Mouse (Mus musculus) liver, postnatal 0 days (tissue): ENCODE measurements around the gene Edn1. TPM values are rescaled to one million over a fixed set of nuclear protein-coding genes. Genes with fewer than 3 reads are reported as not detected.

Experiments
- ATAC-seq: fragments of 200-750 bp; cut with Nextera tagmentation; 2 replicates; pipeline ENCODE4 v1.8.0; 2017; ENCODE audit warnings: mild to moderate bottlenecking, moderate library complexity
- DNase-seq: peaks from one replicate; pipeline ENCODE4 v3.0.0-alpha.2; 2016
- H3K27ac ChIP-seq: fragments of 300-500 bp; sonication (generic); 2 replicates; pipeline ENCODE4 v1.5.1; 2014; ENCODE audit warnings: antibody characterized with exemption, moderate library complexity, mild to moderate bottlenecking, low read depth
- H3K27me3 ChIP-seq: fragments of 300-500 bp; sonication (generic); 2 replicates; pipeline ENCODE4 v1.6.1; 2014; ENCODE audit warnings: low read length, control low read depth, mixed read lengths; ENCODE audit not compliant: insufficient read depth
- H3K36me3 ChIP-seq: fragments of 300-500 bp; sonication (generic); replicated peaks from 2 replicates; pipeline ENCODE4 v1.6.1; 2014; ENCODE audit warnings: mild to moderate bottlenecking, control low read depth, low read length, moderate library complexity, mixed read lengths; ENCODE audit not compliant: insufficient read depth
- H3K4me1 ChIP-seq: fragments of 300-500 bp; sonication (generic); 2 replicates; pipeline ENCODE4 v1.6.1; 2014; ENCODE audit warnings: antibody characterized with exemption, mild to moderate bottlenecking, control low read depth; ENCODE audit not compliant: insufficient read depth
- H3K4me2 ChIP-seq: fragments of 300-500 bp; sonication (generic); 2 replicates; pipeline ENCODE4 v1.6.1; 2014; ENCODE audit warnings: low read depth, mild to moderate bottlenecking, low read length, moderate library complexity, mixed read lengths
- H3K4me3 ChIP-seq: fragments of 300-500 bp; sonication (generic); 2 replicates; pipeline ENCODE4 v1.5.1; 2014; ENCODE audit warnings: low read depth, low read length
- H3K9ac ChIP-seq: fragments of 300-500 bp; sonication (generic); replicated peaks from 2 replicates; pipeline ENCODE4 v1.6.1; 2014; ENCODE audit warnings: mild to moderate bottlenecking, moderate library complexity
- H3K9me3 ChIP-seq: fragments of 300-500 bp; sonication (generic); 2 replicates; pipeline ENCODE4 v1.6.1; 2016; ENCODE audit warnings: mild to moderate bottlenecking, control low read depth, low read length, mixed read lengths
- CTCF ChIP-seq: sonication (generic); IDR thresholded peaks from 2 replicates; pipeline ENCODE4 v1.5.1; 2016; ENCODE audit warnings: antibody characterized with exemption, low read depth
- EP300 ChIP-seq: IDR thresholded peaks from 2 replicates; pipeline ENCODE4 v1.6.1; 2016; ENCODE audit warnings: antibody characterized with exemption, low read depth, mild to moderate bottlenecking
- WGBS: fragments of 180-500 bp; shearing (Covaris S2); extraction: QIAGEN DNeasy Blood & Tissue Kit; methylation state at CpG from one replicate; pipeline ENCODE4 v1.1.7; 2014; ENCODE audit not compliant: insufficient replicate concordance; 5-methylcytosine and 5-hydroxymethylcytosine counted together
- polyA plus RNA-seq: library from polyadenylated mRNA; unstranded; fragments of >200 nt; fragmentation: Nextera tagmentation; extraction: Ambion mirVana; gene quantifications from 2 replicates; pipeline ENCODE4 v1.2.1, GENCODE M21; 2015

Gene Edn1
- polyA plus RNA-seq = 0.50 and 0.66 TPM in 2 replicates

- DNase-seq (peak; percentile 49), ATAC-seq (peak; percentile 25; the same call in 1 of the 2 replicates)
- Histone ChIP-seq H3K9me3 (no peaks in the 10 kb centered on the region), H3K36me3 (no peaks in the 10 kb centered on the region), H3K4me3 (peak within 1 kb of the TSS; percentile 33), H3K4me1 (peaks cover 10% of the 10 kb centered on the region), H3K27ac (no peak within 1 kb of the TSS), H3K9ac (peak within 1 kb of the TSS; percentile 8; the same call in 1 of the 2 replicates), H3K27me3 (peaks cover 25% of the 10 kb centered on the region), H3K4me2 (peak within 1 kb of the TSS; percentile 73)
- WGBS = under 1% methylated on average over 26 of the region's 26 CpGs
- no peak for TF ChIP-seq CTCF
- TF ChIP-seq EP300 = 0 out of 2 replicates have a peak, but pooled peaks have one; percentile 21
Observed at GRCm38 (mm10) chr13:42301161-42301721, at the start of gene Edn1. Gene Edn1 (plus strand): TSS chr13:42301476.

- no peak overlapping the region for H3K4me2 ChIP-seq
- H3K9me3 ChIP-seq = no peaks in the 10 kb centered on the region
- no peaks in the 10 kb centered on the region; the same call in 1 of the 2 replicates for H3K4me1 ChIP-seq
- H3K36me3 ChIP-seq = no peaks in the 10 kb centered on the region
- TF ChIP-seq CTCF = no peak
- DNase-seq (no peak), ATAC-seq (no peak)
- no peak overlapping the region for H3K4me3 ChIP-seq
- WGBS = 44% methylated on average over 5 of the region's 5 CpGs
- no peaks in the 10 kb centered on the region for H3K27me3 ChIP-seq
- H3K27ac ChIP-seq = no peak overlapping the region
- H3K9ac ChIP-seq = no peak overlapping the region
Observed at GRCm38 (mm10) chr13:42253821-42254220, 47.5 kb upstream of the Edn1 start.

- Histone ChIP-seq H3K4me1 (no peaks in the 10 kb centered on the region; the same call in 1 of the 2 replicates), H3K9me3 (no peaks in the 10 kb centered on the region), H3K36me3 (no peaks in the 10 kb centered on the region), H3K27me3 (no peaks in the 10 kb centered on the region), H3K4me3 (no peak overlapping the region), H3K9ac (no peak overlapping the region), H3K27ac (no peak overlapping the region), H3K4me2 (no peak overlapping the region)
- no peak for ATAC-seq
- TF ChIP-seq CTCF (no peak), EP300 (no peak)
- WGBS = 64% methylated on average over 1 of the region's 1 CpGs
- no peak for DNase-seq
Observed at GRCm38 (mm10) chr13:42255105-42255504, 46.2 kb upstream of the Edn1 start.

GRCm38 (mm10) chr13:42258422-42258821 lies 42.9 kb upstream of the Edn1 start:
- peak; percentile 41 for DNase-seq
- H3K36me3 ChIP-seq = no peaks in the 10 kb centered on the region
- no peaks in the 10 kb centered on the region for H3K9me3 ChIP-seq
- TF ChIP-seq EP300 = peak; percentile 15; the same call in 1 of the 2 replicates
- no peak for TF ChIP-seq CTCF
- no peaks in the 10 kb centered on the region; the same call in 1 of the 2 replicates for H3K4me1 ChIP-seq
- 43% methylated on average over 5 of the region's 5 CpGs for whole genome bisulfite sequencing
- H3K27me3 ChIP-seq = no peaks in the 10 kb centered on the region
- no peak overlapping the region for H3K27ac ChIP-seq
- no peak overlapping the region for H3K4me3 ChIP-seq
- H3K4me2 ChIP-seq = no peak overlapping the region
- H3K9ac ChIP-seq = no peak overlapping the region
- no peak for ATAC-seq

GRCm38 (mm10) chr13:42260667-42261066 lies 40.6 kb upstream of the Edn1 start:
- no peak for DNase-seq
- ATAC-seq = no peak
- Histone ChIP-seq H3K4me1 (no peaks in the 10 kb centered on the region; the same call in 1 of the 2 replicates), H3K27ac (no peak overlapping the region), H3K9me3 (no peaks in the 10 kb centered on the region), H3K27me3 (no peaks in the 10 kb centered on the region), H3K9ac (no peak overlapping the region), H3K4me3 (no peak overlapping the region), H3K4me2 (no peak overlapping the region), H3K36me3 (no peaks in the 10 kb centered on the region)
- TF ChIP-seq EP300 (no peak), CTCF (no peak)
- WGBS = 73% methylated on average over 6 of the region's 6 CpGs

- no peak for DNase-seq
- 79% methylated on average over 9 of the region's 9 CpGs for WGBS
- no peak overlapping the region for H3K9ac ChIP-seq
- ATAC-seq = no peak
- TF ChIP-seq CTCF (no peak), EP300 (no peak)
- no peaks in the 10 kb centered on the region for H3K27me3 ChIP-seq
- H3K9me3 ChIP-seq = no peaks in the 10 kb centered on the region
- H3K36me3 ChIP-seq = no peaks in the 10 kb centered on the region
- no peak overlapping the region for H3K27ac ChIP-seq
- H3K4me3 ChIP-seq = no peak overlapping the region
- H3K4me2 ChIP-seq = no peak overlapping the region
- H3K4me1 ChIP-seq = no peaks in the 10 kb centered on the region
Observed at GRCm38 (mm10) chr13:42270051-42270450, 31.2 kb upstream of the Edn1 start.
